Mouse (Mus musculus) adrenal gland, postnatal 14 days (tissue): Measurements from ENCODE around the gene Itga9. TPM values are rescaled to one million over a fixed set of nuclear protein-coding genes. Genes with fewer than 3 reads are reported as not detected.

ENCODE experiments used
- DNase-seq: peaks from one replicate; pipeline ENCODE4 v3.0.0; 2021; ENCODE audit warnings: mixed read lengths
- total RNA-seq: library from RNA; stranded (reverse); gene quantifications from 2 replicates; pipeline ENCODE4 v1.2.3, GENCODE M21; 2021

Gene Itga9
- total RNA-seq, 1 experiment from 2014 or later = 44.2 TPM

DNA sequence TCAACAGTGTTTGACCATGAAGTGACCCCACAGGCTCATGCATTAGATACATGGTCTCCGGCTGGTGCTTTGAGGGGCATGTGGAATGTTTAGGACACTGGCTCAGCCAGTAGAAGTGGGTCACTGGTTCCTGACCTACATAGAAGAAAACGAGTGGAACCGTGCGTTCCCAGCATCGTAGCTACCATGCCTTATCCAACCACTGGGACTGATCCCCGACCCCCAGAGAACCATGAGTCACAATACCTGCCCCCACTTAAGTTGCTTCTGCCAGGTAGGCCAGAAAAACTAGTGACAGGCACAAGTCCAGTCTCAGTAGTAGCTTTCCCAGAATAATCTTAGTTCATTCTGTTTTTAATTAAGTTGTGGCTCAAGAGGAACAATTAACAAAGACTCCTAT, 121.8 kb downstream of the Itga9 start:
- DNase-seq = no peak

DNA sequence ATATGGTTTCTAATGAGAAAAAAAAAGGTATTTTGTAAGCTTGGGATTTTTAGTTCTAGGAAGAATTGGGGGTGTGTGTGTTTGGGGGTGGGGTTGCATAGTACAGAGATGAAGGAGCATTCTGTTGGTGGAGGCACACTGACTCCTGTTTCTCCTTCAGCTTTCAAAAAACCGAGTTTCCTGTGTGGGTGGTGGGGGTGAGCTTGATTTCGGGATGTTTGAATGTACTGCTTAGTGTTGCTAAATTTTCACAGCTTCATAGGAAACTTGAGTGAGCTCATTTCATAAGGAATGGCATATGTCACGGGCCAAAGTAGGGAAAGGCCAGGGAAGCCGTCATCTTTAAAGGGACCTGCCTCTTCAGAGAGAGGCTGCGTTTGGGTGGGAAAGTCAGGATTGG, 122.5 kb downstream of the Itga9 start:
- no peak for DNase-seq

DNA sequence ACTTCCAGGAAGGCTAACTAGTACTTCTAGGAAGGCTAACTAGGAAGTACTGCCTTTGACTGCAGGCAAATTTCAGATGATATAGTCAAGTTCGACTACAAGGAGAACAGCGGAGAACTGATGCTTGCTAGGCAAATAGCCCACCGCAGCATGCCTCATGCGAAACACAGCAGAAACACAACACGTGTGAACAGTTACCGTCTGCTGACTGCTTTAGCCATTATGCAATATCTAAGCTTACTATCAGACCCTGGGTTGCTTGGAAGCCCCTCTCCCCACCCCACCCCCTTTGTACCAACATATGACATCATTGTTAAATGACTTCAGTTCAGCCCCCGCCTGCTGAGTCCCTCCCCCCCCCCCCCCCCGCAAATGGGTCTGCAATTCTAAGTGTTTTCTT, 123.7 kb downstream of the Itga9 start:
- no peak for DNase-seq

DNA sequence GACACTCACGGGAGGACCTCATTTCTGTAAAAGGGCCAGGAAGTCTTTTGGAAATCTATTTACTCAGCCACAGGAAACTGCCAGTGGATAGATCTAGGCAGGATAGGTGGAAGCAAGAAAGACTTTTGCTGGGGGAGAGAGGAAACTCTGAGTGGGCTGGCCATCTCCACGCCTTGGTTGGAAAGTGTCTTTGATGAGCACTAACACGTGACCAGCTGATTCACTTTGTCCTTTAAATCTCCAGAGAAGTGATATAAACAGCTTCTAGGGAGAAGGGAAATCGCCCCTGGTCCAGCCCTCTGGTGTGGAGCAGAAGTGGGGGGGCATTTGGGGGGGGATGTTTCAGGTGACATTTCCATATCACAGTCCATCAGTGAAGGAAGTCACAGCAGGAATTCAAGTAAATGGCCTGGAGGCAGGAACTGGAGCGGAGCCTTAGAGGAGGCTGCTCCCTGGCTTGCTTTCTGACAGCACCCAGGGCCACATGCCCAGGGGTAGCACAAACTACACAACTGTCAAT, 124.4 kb downstream of the Itga9 start:
- no peak for DNase-seq

DNA sequence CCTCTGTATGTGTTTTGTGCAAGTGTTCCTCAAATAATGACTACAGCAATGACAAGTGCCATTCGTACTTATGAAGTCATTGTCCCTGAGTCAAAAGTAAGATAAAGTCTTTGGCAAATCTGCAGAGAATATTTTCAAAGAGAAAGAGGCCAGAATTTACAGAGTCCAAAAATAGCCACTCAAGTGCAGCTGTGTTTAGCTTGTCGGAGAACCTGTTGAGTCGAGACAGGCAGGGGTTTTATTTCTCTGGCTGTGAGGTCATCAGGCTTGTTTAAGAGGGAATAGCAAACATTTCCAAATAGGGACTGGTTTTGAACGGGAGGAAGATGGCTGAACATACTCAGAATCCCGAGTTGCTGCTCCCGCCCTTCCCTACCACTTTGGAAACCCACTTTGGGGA, 125.2 kb downstream of the Itga9 start:
- DNase-seq = no peak

DNA sequence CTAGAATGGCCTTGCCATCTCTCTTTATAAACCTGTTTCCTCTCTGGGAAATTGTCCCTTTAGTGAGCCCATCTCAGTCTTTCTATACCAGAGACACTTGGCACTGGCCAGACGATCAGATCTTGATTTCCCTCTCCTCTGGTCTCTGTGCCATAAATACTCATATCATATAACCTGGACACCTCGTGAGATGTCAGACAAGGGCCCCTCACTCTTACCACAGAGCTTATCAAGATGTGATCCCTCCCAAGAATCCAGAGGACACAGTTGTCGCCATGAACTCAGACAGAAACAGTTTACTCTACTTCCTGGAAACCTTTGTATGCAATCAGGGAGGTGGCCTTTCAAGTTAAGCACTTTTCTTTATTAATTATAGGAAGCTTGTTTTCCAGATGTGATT, 127.1 kb downstream of the Itga9 start:
- no peak for DNase-seq

DNA sequence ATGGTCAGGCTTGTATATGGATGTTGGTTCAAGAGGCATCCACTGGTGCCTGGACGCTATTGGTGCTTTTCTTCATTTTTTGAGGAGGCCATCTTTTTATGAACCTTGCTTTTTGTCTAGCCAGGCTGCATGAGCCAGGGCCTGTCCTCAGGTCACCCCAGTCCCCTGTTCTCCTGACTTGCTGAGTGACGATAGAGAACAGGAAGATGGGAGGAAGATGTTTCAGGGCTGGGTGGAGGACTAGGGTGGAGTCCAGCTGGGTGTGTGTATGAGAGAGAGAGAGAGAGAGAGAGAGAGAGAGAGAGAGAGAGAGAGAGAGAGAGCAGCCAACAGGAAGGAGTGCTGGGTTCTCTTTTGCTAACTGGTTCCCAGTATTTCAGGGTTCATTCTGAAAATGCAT, 130.6 kb downstream of the Itga9 start:
- DNase-seq = no peak

DNA sequence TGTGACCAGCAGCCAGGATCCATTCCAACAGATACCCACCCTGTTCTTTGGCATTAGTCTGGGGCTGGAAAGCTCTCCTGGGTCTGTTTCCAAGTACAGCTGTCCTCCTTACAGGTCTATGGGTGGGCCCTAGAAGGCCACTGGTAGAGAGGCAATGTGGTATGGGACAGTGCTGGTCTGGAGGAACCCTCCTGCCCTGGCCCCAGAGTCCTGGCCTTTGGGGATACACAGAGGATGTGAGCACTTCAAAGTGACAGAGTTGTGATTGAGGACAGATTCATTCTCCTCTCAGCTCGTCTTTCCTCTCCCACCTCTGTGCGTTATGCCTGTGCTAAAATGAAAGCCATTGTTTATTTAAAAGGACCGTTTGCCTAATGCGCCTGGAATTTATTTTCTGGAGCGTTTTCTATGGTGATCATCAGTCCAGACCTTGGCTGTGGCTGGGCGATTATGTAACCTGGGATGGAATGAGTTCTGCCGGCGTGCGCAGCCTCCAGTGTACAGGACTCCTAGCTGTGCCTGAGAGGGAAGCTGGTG, 131.2 kb downstream of the Itga9 start:
- peak; percentile 81 for DNase-seq

DNA sequence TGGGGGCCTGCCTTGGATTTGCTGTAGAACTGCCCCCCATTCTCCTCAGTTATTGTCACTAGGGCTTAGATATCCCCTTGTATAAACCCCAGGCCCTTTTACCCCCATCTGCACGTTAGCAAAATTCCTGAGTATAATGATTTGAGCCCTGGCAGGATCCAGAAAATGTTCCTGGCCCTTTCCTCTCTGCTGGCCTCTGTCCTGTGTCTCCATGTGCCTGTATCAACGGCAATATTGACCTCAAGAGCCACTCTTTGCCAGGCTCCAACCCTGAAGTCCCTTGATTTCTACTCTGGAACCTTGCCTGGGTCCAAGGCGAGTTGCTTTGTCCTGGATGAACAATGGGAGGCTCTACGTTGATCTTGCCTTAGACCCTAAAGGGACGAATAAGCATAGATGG, 131.8 kb downstream of the Itga9 start:
- DNase-seq = no peak

DNA sequence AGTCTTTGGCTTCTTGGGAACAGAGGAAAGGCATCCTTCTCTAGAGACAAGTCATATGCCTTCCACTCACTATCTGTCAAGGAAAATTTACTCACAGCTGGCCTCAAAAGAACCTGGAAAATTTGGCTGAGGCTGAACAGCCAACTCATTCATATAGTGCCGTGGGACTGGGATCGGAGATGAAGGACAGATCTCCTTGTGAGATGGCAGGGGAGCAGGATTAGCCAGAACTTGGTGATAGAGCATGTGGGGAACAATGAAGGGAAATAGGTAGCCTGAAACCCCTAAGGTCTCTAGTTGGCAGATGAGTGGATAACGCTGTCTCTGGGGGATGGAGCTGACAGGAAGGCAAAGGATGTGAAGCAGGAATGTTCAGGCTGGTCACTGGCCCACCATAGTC, 132.6 kb downstream of the Itga9 start:
- DNase-seq = no peak

DNA sequence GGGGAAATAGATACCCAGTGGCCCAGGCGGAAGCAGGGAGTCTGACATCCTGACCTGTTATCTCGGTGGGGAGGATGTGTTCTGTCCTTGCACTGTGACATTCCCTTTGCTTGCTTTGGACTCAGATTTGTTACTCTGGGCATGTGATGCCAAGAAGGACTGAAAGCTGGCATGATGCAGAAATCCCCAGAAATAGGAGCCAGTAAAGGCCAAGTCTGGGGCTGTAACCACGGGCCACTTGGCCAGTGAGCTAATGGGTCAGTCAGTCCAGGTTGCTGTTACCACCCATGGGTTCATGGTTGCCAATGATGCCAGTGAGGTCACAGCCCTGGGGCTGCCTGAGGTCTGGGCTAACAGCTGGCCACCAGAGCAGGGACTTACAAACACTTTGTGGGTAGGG, 133.2 kb downstream of the Itga9 start:
- peak; percentile 59 for DNase-seq

DNA sequence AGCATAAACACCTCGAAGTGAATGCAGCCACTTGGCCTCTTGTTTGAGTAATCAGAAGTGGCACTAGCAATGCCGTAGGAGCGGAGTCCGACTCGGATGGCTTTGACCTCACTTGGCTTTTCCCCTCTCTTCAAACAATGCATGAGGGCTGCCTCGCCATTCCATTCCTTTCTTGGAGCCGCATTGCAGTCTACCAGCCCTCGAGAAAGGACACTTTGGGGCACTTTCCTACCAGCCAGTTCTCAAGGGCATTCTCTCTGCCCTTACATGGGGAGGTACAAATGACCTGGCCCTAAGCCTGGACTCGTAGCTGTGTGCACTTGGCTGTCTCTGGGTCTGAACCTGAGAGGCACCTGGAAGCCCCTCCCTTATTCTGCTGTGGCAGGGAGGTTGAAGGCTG, 134.8 kb downstream of the Itga9 start:
- DNase-seq = peak; percentile 42

DNA sequence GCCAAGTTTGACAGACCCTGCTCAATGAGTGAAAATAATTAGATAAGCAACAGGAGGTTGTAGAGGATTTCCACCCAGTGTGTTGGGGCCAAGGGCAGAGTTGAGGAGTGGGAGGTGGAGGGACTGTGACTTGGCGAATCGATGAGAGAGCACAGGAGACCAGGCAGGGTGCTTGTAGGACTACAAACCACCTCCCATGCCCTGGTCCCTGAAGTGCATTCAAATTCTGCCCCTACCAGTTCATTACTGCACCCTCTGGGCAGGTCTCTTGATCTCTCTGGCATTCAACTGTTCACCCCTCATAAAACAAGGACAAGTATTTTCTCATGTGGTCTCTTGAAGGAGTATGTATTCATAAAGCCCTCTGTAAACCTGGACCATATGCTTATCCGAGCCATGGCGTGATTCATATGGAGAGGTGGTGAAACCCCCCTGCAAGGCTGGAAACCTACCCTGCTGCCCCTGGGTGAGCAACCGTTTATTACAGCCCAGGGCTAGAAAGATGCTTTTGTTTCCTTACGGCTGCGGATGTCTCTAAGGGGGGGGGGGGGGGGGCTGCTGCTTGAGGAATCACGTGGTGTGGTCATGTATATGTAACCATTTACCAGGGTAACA, 143.0 kb downstream of the Itga9 start:
- no peak for DNase-seq

DNA sequence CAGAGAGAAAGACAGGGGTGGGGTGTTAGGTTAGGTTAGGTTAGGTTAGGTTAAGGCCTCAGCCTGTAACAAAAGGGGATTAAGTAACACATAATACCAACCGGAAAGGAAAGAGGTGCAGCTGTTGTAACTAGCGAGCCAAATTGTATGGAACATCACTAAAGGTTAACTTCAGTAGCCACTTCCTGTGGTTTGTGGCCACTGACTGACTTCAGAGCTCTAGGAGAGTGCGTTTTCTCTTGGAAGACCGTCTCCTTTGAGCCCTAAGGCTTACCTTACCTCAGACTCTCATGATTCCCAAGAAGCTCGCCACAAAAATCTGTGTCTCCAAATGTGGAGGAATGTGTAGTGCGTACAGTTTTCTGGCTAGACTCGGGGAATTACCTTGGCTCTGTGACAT, 144.3 kb downstream of the Itga9 start:
- no peak for DNase-seq

DNA sequence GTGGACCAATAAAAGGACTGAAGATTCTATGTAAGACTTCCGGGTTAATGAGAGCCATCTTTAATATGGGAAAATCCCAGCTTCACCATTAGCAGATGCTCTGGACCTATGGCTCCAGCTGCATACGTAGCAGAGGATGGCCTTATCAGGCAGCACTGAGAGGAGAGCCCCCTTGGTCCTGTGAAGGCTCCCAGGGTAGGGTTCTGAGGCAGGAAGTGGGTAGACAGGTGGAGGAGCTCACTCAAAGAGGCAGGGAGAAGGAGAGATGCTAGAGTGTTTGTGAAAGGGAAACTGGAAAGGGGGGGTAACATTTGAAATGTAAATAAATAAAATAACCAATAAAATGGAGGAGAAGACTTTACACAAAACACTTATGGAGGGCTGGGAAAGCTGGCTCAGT, 145.9 kb downstream of the Itga9 start:
- no peak for DNase-seq

DNA sequence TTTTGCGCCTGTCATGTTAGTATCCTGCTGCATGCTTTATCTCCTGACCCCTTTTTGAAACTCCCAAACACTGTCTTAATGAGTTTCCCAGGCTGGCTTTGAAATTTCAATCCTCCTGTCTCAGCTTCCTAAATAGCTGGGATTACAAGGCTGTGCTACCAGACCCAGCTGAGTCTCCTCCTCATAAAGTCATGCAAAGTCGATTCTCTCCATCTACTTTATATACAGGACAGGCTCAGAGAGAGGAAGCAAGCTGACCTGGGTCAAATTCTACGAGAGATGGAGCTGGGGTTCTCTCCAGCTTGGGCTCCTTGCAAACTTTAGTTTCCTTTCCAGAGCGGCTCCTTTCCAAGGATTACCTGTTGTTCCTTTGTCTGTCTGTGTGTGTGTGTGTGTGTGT, 153.0 kb downstream of the Itga9 start:
- no peak for DNase-seq

DNA sequence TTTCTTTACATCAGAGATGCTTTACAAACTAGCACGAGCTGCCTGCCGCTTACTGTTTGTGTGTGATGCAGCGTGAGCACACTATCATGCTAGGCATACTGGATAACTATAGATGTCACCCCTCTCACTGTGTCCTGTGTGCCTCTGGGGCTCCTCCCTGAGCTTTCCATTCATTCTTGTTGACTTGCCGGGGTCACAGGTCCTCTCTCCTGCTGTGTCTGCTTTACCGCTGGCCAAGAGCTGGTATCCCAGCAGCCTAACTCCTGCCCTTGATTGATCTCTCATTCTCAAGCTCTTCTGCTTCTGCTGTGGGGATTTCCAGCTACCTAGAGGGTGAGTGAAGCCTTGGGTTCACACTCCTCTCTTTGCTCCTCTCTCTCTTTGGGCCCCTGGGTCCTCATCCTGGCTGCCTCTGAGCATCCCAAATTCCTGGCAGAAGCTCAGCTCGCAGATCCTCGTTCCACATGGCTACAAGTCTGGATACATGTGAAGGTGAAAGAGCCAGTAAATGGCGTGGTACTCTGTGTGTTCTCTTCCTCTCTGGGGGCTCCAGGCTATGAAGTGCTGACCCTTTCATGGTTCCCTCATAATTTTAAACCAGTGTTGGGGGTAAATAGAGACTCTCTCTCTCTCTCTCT, 155.6 kb downstream of the Itga9 start:
- no peak for DNase-seq

DNA sequence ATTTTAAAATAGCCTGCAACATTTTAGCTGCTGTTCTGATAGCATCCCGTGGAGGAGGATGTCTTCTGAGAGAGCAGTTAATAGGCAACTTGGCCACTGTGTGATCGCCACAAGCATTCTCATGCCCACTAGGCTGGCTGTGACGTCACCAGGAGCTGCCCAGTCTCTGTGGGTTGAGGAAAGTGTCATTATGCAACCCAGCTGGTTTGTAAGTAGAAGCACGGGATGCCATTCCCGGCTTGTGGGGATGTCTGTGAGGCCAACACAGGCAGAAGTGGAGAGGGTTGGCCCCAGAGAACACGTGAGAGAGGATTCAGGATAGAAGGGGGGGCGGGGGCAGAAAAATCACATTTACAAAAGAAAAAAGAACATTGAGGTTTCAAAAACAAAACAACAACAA, 156.3 kb downstream of the Itga9 start:
- DNase-seq = peak; percentile 39

DNA sequence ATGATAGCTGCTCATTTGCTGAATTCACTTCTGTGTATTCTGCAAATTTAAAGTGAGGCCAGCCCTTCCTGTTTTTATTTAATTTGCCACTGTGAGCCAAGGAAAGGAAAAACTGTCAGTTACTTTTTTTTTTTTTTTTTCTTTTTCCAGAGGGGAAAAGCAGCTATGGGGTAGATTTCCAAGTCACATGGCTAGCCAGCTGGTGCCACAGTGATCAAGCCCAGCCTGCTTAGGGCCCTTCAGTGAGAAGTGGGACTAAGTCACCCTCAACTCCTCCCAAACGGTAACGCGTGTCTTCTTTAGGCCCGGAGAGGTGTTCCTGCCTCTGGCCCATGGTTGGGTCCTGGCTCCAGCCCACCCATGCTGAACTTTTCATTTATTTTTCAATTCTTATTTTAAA, 156.7 kb downstream of the Itga9 start:
- no peak for DNase-seq

DNA sequence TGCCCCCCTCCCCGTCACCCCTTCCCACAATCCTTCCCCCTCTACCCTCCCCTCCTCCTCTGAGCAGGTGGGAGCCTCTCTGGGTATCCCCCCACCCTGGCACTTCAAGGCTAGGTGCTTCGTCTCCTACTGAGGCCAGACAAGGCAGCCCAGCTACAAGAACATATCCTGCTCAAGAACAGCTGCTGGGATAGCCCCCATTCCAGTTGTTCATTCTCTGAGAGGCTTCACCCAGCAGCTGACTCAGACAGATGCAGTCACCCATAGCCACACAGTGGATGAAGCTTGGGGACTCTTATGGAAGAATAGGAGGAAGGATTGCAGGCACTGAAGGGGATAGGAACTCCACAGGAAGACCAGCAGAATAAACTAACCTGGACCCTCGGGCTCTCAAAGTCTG, 157.2 kb downstream of the Itga9 start:
- no peak for DNase-seq

DNA sequence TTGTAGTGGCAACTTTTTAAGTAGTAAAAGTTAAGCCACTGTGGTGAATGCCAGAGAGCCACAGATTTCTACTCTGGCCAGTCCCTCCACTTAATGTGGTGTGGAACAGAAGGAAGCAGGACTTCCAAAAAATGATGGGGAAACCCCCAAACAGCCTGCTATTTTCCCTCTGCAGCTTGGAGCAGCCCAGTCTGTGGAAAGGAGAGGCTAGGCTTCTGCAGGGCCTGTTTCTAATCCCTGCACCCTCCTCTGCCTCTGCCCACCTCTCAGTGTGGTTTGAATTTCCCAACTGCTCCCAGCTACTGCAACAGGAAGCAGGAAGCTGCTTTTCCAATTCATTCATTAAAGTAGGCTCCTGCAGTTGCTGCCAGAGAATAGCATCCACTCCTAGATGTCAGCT, 158.6 kb downstream of the Itga9 start:
- DNase-seq = no peak

DNA sequence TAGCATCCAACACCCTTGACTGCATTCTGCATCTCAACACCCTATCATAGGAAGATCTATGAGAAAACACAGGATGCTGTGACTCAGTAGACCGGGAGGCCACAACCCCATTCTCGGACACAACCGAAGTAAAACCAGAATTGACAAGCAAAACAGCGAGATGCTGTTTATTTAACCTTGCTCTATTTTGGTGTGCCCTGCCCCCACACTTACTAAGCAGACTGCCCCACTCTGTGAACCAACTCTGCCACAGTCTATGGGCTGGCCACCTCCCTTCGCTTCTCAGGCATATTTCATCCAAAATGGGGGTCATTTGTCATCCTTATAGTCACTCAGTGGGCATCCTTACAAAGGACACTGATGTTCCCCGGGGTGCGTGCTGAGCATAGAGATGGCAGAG, 160.5 kb downstream of the Itga9 start:
- peak; percentile 61 for DNase-seq

DNA sequence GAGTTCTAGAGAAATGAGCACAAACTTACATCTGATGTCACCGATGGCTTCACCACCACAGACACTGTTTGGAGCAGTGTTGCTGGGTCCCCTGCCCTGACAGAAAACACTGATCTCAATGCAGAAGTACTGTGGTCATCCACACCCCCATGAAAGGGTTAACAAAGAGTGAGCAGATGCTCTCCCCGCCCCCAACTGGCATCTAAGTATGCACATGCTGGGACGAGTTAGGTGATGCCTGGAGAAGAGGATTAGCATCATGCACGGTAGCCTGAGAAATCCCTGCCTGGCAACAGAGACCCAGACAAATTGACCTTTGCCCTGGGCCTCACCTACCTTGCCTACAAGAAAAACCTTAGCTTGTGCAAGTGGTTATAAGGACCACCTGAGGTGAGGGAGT, 162.1 kb downstream of the Itga9 start:
- DNase-seq = no peak

DNA sequence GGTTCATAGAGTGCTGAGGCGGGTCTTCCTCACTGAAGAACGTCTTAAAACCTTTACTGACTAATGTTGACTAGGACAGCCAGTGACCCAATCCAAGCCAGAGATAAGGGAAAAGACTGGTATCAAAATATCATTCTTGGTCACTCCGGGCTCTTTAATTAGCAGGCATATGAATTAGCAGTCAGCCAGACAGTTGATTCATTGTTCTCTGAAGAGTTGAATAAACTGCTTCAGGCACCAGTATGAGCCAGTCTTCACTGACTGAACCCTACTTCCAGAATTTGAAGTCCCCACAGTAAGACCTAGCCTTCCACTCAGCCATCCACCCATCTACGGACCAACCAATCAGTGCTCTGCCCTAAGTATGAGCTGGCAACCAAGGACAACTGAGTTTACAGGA, 163.9 kb downstream of the Itga9 start:
- no peak for DNase-seq
